Mouse (Mus musculus): ENCODE measurements around the gene Prpf6.
A peak's percentile ranks its signal among the peaks of the same experiment; 100 is the strongest.

Prpf6 gene

GRCm38 (mm10) chr2:181591528-181592085 is at the start of gene Prpf6:
Gene Prpf6, plus strand, starts transcription at chr2:181591868.
- DNase-seq (ENCODE audit: low spot score) = no peak

GRCm38 (mm10) chr2:181546142-181546541 is 45.5 kb upstream of the Prpf6 start:
- no peak for DNase-seq (ENCODE audit: low spot score)

GRCm38 (mm10) chr2:181548227-181548626 is 43.4 kb upstream of the Prpf6 start:
- no peak for DNase-seq (ENCODE audit: low spot score)

- no peak for DNase-seq (ENCODE audit: low spot score)
Observed at GRCm38 (mm10) chr2:181548682-181549081, 43.0 kb upstream of the Prpf6 start.

- DNase-seq (ENCODE audit: low spot score) = no peak
Observed at GRCm38 (mm10) chr2:181550233-181550632, 41.4 kb upstream of the Prpf6 start.

- DNase-seq (ENCODE audit: low spot score) = no peak
Observed at GRCm38 (mm10) chr2:181553772-181554171, 37.9 kb upstream of the Prpf6 start.

- no peak for DNase-seq (ENCODE audit: low spot score)
Observed at GRCm38 (mm10) chr2:181567338-181567737, 24.3 kb upstream of the Prpf6 start.

GRCm38 (mm10) chr2:181568272-181569008 is 23.2 kb upstream of the Prpf6 start:
- DNase-seq (ENCODE audit: low spot score) = peak; percentile 52

- no peak for DNase-seq (ENCODE audit: low spot score)
Observed at GRCm38 (mm10) chr2:181569856-181570255, 21.8 kb upstream of the Prpf6 start.

- DNase-seq (ENCODE audit: low spot score) = no peak
Observed at GRCm38 (mm10) chr2:181570375-181570774, 21.3 kb upstream of the Prpf6 start.

- DNase-seq (ENCODE audit: low spot score) = no peak
Observed at GRCm38 (mm10) chr2:181570921-181571595, 20.6 kb upstream of the Prpf6 start.

- no peak for DNase-seq (ENCODE audit: low spot score)
Observed at GRCm38 (mm10) chr2:181571941-181572670, 19.6 kb upstream of the Prpf6 start.

GRCm38 (mm10) chr2:181572921-181573920 is 18.4 kb upstream of the Prpf6 start:
- no peak for DNase-seq (ENCODE audit: low spot score)

- no peak for DNase-seq (ENCODE audit: low spot score)
Observed at GRCm38 (mm10) chr2:181573961-181574360, 17.7 kb upstream of the Prpf6 start.

- no peak for DNase-seq (ENCODE audit: low spot score)
Observed at GRCm38 (mm10) chr2:181574921-181575545, 16.6 kb upstream of the Prpf6 start.

GRCm38 (mm10) chr2:181576613-181577012 is 15.1 kb upstream of the Prpf6 start:
- no peak for DNase-seq (ENCODE audit: low spot score)

- no peak for DNase-seq (ENCODE audit: low spot score)
Observed at GRCm38 (mm10) chr2:181577126-181577525, 14.5 kb upstream of the Prpf6 start.

GRCm38 (mm10) chr2:181577981-181578581 is 13.6 kb upstream of the Prpf6 start:
- no peak for DNase-seq (ENCODE audit: low spot score)

- DNase-seq (ENCODE audit: low spot score) = no peak
Observed at GRCm38 (mm10) chr2:181578790-181579618, 12.7 kb upstream of the Prpf6 start.

All from urinary bladder, postnatal 14 days (tissue).